Mouse (Mus musculus) left cerebral cortex, postnatal 4 days (tissue): ENCODE measurements at regions not wholly inside any gene's neighbourhood (a gene's known extent, or its start where the extent isn't known, plus 50 kb on each side); places are given as distances from the start of the nearest gene placed in this dataset.

Experiments used
- DNase-seq: peaks from one replicate; pipeline ENCODE4 v3.0.0-alpha.2; 2022
- intact Hi-C: fragments of 180-260 bp; cut with DNase I; formaldehyde crosslinking; loops from one replicate; pipeline ENCODE4 v1.15.1; 2025

DNA sequence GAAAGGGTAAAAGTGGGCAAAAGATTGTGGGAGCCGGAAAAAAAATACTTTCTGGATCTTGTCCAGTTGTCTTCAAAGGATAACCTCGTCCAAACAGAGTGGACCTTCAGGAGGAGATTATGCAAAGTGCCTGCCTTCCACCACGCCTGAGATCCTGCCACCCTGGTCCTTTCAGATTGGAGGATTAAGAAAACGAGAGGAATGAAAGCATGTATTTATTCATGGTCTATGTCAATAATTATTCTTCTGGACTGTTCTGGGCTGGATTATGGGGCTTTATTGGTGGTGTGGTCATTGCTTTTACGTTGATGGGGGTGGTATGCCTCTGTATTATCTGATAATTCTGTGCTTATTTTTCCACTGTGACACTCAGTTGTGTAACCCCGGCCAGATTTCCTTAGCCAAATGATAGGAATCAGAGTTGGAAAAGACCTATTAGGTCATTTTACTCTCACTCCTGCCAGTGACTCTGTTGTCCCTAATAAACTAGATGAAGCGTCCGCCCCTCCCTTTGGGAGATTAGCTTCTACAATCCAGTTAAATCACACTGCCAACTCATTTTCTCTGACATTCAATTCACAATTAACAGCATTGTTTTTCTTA lies 656.3 kb downstream of the Slc22a22 start:
- no peak for DNase-seq
- intact Hi-C loops: no loop called here

DNA sequence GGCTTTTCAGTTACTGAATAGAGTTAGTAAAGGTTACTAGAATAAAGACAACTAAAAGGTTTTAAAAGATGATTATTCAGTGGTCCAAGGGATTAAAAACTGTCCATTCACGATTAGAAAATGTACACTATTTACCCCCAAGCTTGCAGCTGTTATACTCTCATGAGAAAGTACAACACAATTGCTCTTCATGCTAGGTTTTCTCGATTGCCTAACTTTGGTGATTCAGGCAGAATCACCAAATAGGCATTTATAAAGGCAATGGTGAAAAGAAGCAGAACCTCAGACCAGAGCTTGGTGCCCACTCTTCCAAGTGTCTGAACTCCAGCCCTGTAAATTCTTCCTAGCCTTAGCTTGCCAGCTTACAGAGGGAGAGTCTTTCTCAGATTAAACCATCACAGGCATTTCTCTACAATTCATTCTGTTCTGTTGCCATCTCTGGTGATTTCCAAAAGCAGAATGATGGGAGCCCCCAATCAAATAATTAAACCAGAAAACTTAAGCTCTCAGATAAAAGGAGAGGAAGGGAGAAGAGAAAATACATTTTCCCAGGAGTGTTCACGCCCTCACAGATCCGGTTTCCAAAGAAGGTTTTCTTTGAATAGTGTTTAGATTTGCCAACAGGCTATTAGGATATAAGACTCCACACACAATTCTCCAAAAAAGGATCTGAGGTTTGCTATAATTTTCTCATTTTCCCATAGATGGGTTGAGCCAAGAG lies 657.0 kb downstream of the Slc22a22 start:
- intact Hi-C loops: no loop called here
- DNase-seq: no peak

DNA sequence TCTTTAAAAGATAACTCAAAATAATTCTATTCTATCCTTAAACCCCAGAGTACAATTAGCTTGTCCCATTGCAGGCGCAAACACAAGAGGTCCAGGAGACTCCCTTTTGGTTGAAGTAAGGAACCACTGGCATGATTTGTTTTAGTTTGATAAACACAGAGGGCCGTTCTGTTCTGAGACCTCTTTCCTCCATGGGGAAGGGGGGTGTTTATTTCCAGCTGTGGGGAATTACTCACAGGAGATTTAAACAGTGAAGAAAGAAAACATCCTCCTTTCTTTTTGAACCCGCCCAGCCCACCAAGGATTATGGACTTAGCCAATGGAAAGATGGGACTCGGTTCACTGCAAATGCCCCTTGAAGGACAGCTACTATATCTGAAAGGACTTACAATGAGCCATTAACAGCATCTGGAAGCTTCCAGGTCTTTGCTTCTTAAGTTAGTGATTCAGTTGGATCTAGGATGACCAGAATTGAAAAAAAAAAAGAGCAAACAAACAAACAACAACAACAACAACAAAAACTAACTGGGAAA lies 659.2 kb downstream of the Slc22a22 start:
- no peak for DNase-seq
- intact Hi-C loops: no loop called here

- intact Hi-C loops: no loop called here
- DNase-seq: no peak
Measured at GRCm38 (mm10) chr15:56817204-56818157, 659.9 kb downstream of the Slc22a22 start.

DNA sequence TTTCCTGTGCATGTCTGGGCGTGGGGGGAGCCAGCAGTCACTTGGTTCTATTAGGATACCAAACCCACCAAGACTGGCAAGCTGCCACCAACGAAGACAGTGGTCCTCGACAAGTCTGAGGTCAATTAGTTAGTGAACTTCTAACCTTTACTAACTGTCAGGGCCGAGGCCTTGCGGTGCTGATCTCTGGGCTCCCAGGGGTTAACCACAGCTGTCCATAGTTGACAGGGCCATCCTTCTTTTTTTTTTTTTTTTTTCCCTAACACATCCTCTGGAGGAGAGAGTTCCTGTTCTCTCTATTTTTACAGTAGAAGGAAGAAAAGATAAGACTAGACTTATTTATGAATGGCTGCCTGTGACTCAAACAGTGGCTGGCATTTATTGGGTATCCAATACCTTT lies 663.5 kb downstream of the Slc22a22 start:
- intact Hi-C loops: no loop called here
- DNase-seq: peak; percentile 2

- peak; percentile 3 for DNase-seq
- intact Hi-C loops: no loop called here
Measured at GRCm38 (mm10) chr15:56810151-56810550, 667.3 kb downstream of the Slc22a22 start.

DNA sequence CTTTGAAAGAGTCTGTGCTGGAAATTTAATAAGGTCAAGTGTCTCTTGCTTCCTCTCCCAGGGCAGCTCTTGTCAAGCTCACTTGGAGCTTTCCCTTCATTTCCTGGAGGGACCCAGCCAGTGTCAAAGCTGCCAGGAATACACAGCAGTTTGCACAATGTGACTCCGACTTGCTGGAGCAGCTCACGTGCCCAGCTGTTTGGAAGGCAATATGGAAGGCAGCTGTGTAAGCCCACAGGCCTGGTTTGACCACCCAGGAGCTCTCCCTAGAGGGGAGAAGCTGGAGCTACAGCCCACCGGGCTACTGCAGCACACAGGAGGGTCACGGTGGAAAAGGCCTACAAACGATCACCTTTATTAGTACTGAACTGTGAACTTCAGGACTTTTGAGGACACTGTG lies 669.8 kb downstream of the Slc22a22 start:
- no peak for DNase-seq
- intact Hi-C loops: no loop called here

DNA sequence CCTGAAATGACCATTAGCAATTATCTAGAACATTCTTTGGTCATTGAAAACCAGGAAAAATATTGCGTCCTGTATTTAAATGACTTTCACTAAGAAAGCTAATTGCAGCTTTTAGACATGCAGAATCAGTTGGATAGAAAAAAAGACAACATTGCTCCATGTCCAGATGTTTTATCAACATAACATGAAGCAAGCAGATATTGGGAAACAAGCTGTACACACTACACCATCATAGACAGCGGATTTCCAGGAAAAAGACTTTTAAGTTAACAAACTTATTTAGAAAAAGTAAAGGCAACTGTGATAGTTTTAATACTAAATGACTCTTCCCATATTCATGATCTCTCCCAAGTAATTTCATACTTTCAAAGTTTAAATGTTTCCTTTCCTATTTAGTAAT lies 675.5 kb downstream of the Slc22a22 start:
- DNase-seq: no peak
- intact Hi-C loops: no loop called here

DNA sequence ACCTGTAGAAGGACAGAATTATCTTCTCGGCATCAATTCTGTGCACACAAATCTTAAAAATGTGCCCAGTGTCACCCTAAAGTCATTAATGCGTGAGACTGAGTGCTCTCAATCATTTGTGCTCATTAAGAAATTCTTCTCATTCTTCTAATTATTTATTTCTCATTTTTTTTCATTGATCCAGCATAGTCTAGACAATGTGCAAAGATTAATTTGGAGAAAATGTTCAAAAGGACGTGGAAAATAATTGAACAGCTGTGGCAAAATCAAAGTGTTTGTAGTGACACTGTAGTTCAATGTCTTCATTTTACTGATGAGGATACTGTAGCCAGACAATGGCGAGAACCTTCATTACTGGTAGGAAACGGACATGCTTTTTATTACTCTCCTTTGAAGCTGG lies 702.0 kb downstream of the Slc22a22 start:
- intact Hi-C loops: no loop called here
- no peak for DNase-seq

GRCm38 (mm10) chr15:56774648-56775393 lies 702.6 kb downstream of the Slc22a22 start:
- intact Hi-C loops: no loop called here
- DNase-seq: no peak

GRCm38 (mm10) chr15:56766356-56766755 lies 711.1 kb downstream of the Slc22a22 start:
- no peak for DNase-seq
- intact Hi-C loops: no loop called here

GRCm38 (mm10) chr15:56764957-56765482 lies 712.4 kb downstream of the Slc22a22 start:
- no peak for DNase-seq
- intact Hi-C loops: no loop called here

DNA sequence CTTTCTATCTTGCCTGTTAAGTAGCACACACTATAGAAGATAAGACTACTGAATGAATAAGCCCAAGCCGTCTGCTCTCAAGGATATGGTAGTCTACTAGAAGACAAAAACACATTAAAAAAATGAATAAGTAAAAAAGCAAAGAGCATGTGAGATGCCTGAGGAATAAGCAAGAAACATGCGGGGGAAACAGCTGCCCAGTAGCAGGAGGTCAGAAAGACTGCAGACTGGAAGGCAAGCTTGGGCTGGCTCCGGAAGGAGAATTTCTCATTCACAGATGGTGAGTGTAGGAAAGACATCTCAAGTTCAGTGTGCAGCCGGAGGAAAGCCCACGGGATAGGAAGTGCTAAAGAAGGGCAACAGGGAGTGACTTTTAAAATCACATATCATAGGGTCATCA lies 713.4 kb downstream of the Slc22a22 start:
- DNase-seq: no peak
- intact Hi-C loops: no loop called here

DNA sequence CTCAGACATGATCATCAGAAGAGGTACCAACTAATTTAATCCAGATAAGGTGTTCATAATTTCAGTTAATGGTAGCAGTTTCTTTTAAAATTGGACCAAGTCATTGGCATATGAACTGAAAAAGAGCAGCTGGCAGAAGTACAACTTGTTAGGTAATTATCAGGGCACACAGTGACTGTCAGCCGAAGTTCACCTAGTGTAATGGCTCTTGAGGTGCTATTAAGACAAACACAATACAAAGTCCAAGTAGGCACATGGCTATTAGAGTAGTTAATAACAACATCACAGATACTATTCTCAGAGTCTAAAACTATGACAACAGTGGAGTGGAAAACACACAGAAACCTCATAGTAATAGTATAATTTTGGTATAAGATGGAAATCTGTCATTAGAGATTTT lies 730.7 kb downstream of the Slc22a22 start:
- DNase-seq: no peak
- intact Hi-C loops: loop anchor here (5.0 kb wide), 1 partner anchor 409 kb away; no protein-coding TSS in a partner anchor

DNA sequence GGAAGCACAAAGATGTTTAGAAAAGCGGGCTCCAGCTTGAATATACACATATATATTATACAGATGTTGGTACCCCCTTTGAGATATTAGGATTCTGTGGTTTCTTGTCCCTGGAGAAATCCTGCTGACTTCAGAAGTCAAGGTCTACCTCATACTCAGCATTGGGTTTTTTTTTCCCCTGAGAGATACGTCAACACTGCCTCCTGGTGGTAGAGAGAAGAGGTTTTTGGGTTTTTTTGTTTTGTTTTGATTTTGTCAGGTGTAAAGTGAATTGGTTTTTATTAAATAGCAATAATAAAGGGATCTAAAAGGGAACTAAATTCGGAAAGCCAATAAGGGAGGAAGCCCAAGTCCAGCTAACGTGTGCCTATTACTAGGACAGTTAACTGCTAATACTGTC lies 732.5 kb downstream of the Slc22a22 start:
- intact Hi-C loops: loop anchor here (5.0 kb wide), 1 partner anchor 408 kb away; no protein-coding TSS in a partner anchor
- DNase-seq: no peak
